Mouse (Mus musculus): Measurements from ENCODE around the gene Olfr393.

- no peak for TF ChIP-seq CTCF (IDR thresholded peaks at IDR 0.05; ENCODE audit: extremely low read depth, insufficient read depth, insufficient read length, insufficient replicate concordance)
- no peak for TF ChIP-seq POLR2A (IDR thresholded peaks at IDR 0.05; ENCODE audit: low read depth, low read length)
These were observed 34.3 kb downstream of the Olfr393 start, which contains the start of gene Olfr392 for GRCm38 (mm10) chr11:73816949-73817348.

Measured in spleen, adult 2 months (tissue).